Mouse (Mus musculus) liver, postnatal 0 days (tissue): ENCODE measurements around the gene Mrps12. TPM values are rescaled to one million over a fixed set of nuclear protein-coding genes. Genes with fewer than 3 reads are reported as not detected.

Experiments used
- ATAC-seq: fragments of 200-750 bp; cut with Nextera tagmentation; 2 replicates; pipeline ENCODE4 v1.8.0; 2017; ENCODE audit warnings: mild to moderate bottlenecking, moderate library complexity
- DNase-seq: peaks from one replicate; pipeline ENCODE4 v3.0.0-alpha.2; 2016
- H3K27ac ChIP-seq: fragments of 300-500 bp; sonication (generic); 2 replicates; pipeline ENCODE4 v1.5.1; 2014; ENCODE audit warnings: antibody characterized with exemption, moderate library complexity, mild to moderate bottlenecking, low read depth
- H3K27me3 ChIP-seq: fragments of 300-500 bp; sonication (generic); 2 replicates; pipeline ENCODE4 v1.6.1; 2014; ENCODE audit warnings: low read length, control low read depth, mixed read lengths; ENCODE audit not compliant: insufficient read depth
- H3K36me3 ChIP-seq: fragments of 300-500 bp; sonication (generic); replicated peaks from 2 replicates; pipeline ENCODE4 v1.6.1; 2014; ENCODE audit warnings: mild to moderate bottlenecking, control low read depth, low read length, moderate library complexity, mixed read lengths; ENCODE audit not compliant: insufficient read depth
- H3K4me1 ChIP-seq: fragments of 300-500 bp; sonication (generic); 2 replicates; pipeline ENCODE4 v1.6.1; 2014; ENCODE audit warnings: antibody characterized with exemption, mild to moderate bottlenecking, control low read depth; ENCODE audit not compliant: insufficient read depth
- H3K4me2 ChIP-seq: fragments of 300-500 bp; sonication (generic); 2 replicates; pipeline ENCODE4 v1.6.1; 2014; ENCODE audit warnings: low read depth, mild to moderate bottlenecking, low read length, moderate library complexity, mixed read lengths
- H3K4me3 ChIP-seq: fragments of 300-500 bp; sonication (generic); 2 replicates; pipeline ENCODE4 v1.5.1; 2014; ENCODE audit warnings: low read depth, low read length
- H3K9ac ChIP-seq: fragments of 300-500 bp; sonication (generic); replicated peaks from 2 replicates; pipeline ENCODE4 v1.6.1; 2014; ENCODE audit warnings: mild to moderate bottlenecking, moderate library complexity
- H3K9me3 ChIP-seq: fragments of 300-500 bp; sonication (generic); 2 replicates; pipeline ENCODE4 v1.6.1; 2016; ENCODE audit warnings: mild to moderate bottlenecking, control low read depth, low read length, mixed read lengths
- CTCF ChIP-seq: sonication (generic); IDR thresholded peaks from 2 replicates; pipeline ENCODE4 v1.5.1; 2016; ENCODE audit warnings: antibody characterized with exemption, low read depth
- EP300 ChIP-seq: IDR thresholded peaks from 2 replicates; pipeline ENCODE4 v1.6.1; 2016; ENCODE audit warnings: antibody characterized with exemption, low read depth, mild to moderate bottlenecking
- WGBS: fragments of 180-500 bp; shearing (Covaris S2); extraction: QIAGEN DNeasy Blood & Tissue Kit; methylation state at CpG from one replicate; pipeline ENCODE4 v1.1.7; 2014; ENCODE audit not compliant: insufficient replicate concordance; 5-methylcytosine and 5-hydroxymethylcytosine counted together
- polyA plus RNA-seq: library from polyadenylated mRNA; unstranded; fragments of >200 nt; fragmentation: Nextera tagmentation; extraction: Ambion mirVana; gene quantifications from 2 replicates; pipeline ENCODE4 v1.2.1, GENCODE M21; 2015

The Mrps12 gene
- polyA plus RNA-seq, 1 experiment from 2014 or later, result 77.2 TPM

DNA sequence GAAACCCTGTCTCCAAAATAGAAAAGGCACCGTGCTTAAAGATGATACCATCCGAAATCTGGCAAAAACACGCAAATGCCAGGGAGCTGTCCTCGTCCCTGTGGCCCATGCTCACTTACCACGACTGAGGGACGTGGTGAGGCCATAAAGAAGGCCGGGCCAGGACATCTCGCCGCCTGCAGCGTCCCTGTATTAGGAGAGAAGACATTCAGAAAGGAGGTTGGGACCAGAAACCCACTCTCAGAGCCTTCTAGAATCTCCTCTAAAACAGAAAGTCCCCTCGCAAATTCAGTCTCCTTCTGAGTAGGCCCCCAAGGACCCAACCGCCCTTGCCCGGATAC lies 282 bp downstream of the Mrps12 start:
- Histone ChIP-seq H3K27ac (peak overlapping the region; percentile 87), H3K4me2 (peak overlapping the region; percentile 89), H3K9ac (peak overlapping the region; percentile 90), H3K27me3 (no peaks in the 10 kb centered on the region), H3K4me3 (peak overlapping the region; percentile 72), H3K4me1 (peaks cover 16% of the 10 kb centered on the region), H3K9me3 (no peaks in the 10 kb centered on the region), H3K36me3 (peaks cover 7% of the 10 kb centered on the region)
- WGBS, result under 1% methylated on average over 11 of the region's 13 CpGs
- no peak for TF ChIP-seq CTCF
- TF ChIP-seq EP300, result no peak
- DNase-seq, result no peak
- ATAC-seq, result peak; percentile 16

DNA sequence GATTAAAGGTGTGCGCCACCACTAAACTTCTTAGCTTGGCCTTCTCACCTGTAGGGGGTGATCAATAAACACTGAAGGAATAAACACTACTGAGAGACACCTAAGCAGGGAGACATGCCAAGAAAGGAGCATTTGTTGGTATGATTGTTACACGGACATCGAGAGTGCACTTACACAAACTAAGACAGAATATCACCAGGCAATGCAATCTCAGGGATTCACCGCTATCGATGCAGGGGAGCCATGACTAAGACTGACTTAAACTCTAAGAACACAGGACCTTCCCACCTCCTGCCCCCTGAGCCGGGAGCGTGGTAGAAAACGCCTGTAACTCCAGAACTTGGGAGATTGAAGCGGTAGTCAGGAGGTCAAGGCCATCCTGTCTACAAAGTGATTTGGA lies 671 bp downstream of the Mrps12 start:
- Histone ChIP-seq H3K9me3 (no peaks in the 10 kb centered on the region), H3K4me2 (peak overlapping the region; percentile 89), H3K36me3 (peaks cover 3% of the 10 kb centered on the region), H3K4me1 (peaks cover 16% of the 10 kb centered on the region), H3K27me3 (no peaks in the 10 kb centered on the region), H3K9ac (peak overlapping the region; percentile 90), H3K4me3 (peak overlapping the region; percentile 72), H3K27ac (peak overlapping the region; percentile 87)
- DNase-seq (no peak), ATAC-seq (no peak)
- no peak for TF ChIP-seq CTCF
- no peak for TF ChIP-seq EP300
- WGBS, result 31% methylated on average over 9 of the region's 9 CpGs

DNA sequence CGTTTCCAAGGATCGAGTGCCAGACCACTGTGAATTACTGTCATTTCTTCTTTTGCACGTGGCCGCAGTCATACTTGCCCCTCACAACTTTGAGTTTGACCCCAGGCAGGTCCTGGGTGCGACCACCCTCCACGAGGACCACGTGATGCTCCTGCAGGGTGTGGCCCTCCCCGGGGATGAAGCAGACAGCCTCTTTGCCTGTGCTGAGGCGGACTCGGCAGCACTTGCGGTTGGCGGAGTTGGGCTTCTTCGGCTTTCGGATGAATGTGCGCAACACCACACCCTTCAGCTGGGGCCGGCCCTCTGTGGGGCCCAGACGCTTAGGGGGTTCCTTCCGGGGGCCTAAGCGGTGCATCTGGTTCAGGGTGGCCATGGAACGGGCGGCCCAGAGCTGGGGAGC lies 1.8 kb downstream of the Mrps12 start:
- H3K27ac ChIP-seq, result no peak overlapping the region
- no peaks in the 10 kb centered on the region for H3K27me3 ChIP-seq
- TF ChIP-seq EP300 (no peak), CTCF (no peak)
- no peak overlapping the region for H3K4me2 ChIP-seq
- no peaks in the 10 kb centered on the region for H3K9me3 ChIP-seq
- no peak overlapping the region for H3K9ac ChIP-seq
- ATAC-seq (no peak), DNase-seq (no peak)
- H3K4me1 ChIP-seq, result peaks cover 16% of the 10 kb centered on the region
- H3K36me3 ChIP-seq, result no peaks in the 10 kb centered on the region; the same call in 1 of the 2 replicates
- WGBS, result 90% methylated on average over 21 of the region's 21 CpGs
- H3K4me3 ChIP-seq, result no peak overlapping the region

DNA sequence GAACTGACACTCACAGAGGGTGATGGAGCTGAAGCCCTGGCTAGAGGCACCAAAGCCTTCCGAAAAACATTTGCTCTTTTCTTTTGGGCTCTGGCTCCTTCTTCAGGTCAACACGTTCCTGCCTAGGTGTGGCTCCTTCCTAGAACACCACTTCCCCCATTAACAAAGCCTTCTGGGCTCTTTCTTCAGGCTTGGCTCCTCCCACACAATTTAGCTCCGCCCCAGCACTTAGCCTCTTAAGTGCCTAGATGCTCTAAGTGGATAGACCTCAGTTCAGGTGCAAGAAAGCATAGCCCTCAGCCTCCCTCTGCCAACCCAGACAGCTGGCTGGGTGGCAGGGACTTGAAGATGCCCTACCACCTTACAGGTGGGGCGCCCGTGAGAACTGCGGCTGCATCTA lies 5.9 kb downstream of the Mrps12 start:
- no peak for TF ChIP-seq EP300
- TF ChIP-seq CTCF, result no peak
- Histone ChIP-seq H3K4me3 (no peak overlapping the region), H3K36me3 (no peaks in the 10 kb centered on the region; the same call in 1 of the 2 replicates), H3K27me3 (no peaks in the 10 kb centered on the region), H3K4me2 (no peak overlapping the region), H3K27ac (no peak overlapping the region), H3K9me3 (0 out of 2 replicates have a peak, but pooled peaks cover 4% of the 10 kb centered on the region), H3K4me1 (peaks cover 11% of the 10 kb centered on the region), H3K9ac (no peak overlapping the region)
- 79% methylated on average over 6 of the region's 6 CpGs for WGBS
- no peak for ATAC-seq
- no peak for DNase-seq

DNA sequence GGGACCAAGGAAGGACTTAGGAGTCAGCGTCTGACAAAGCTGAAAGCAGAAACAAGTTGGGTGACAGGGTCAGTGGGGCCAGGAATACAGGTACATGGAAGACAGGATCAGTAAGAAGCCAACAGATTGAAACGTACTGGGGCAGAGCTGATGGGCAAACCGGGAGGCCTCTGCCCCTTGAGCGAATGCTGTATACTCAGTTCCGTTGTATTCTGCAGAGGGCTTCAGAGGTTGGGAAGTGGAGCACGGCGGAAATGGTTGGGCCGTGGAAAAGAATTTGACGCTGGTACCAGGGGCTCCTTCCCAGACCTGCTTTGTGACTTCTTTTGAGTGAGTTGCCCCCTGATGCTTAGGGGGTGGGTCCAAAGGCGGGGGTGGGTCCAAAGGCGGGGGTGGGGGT lies 8.4 kb downstream of the Mrps12 start:
- Histone ChIP-seq H3K27ac (no peak overlapping the region), H3K9me3 (0 out of 2 replicates have a peak, but pooled peaks cover 4% of the 10 kb centered on the region), H3K36me3 (no peaks in the 10 kb centered on the region; the same call in 1 of the 2 replicates), H3K4me1 (peaks cover 10% of the 10 kb centered on the region), H3K4me2 (peak overlapping the region; percentile 77), H3K27me3 (no peaks in the 10 kb centered on the region), H3K9ac (peak overlapping the region; percentile 2; the same call in 1 of the 2 replicates), H3K4me3 (peak overlapping the region; percentile 37)
- no peak for TF ChIP-seq CTCF
- TF ChIP-seq EP300, result no peak
- 19% methylated on average over 11 of the region's 11 CpGs for WGBS
- DNase-seq, result no peak
- ATAC-seq, result peak; percentile 32

DNA sequence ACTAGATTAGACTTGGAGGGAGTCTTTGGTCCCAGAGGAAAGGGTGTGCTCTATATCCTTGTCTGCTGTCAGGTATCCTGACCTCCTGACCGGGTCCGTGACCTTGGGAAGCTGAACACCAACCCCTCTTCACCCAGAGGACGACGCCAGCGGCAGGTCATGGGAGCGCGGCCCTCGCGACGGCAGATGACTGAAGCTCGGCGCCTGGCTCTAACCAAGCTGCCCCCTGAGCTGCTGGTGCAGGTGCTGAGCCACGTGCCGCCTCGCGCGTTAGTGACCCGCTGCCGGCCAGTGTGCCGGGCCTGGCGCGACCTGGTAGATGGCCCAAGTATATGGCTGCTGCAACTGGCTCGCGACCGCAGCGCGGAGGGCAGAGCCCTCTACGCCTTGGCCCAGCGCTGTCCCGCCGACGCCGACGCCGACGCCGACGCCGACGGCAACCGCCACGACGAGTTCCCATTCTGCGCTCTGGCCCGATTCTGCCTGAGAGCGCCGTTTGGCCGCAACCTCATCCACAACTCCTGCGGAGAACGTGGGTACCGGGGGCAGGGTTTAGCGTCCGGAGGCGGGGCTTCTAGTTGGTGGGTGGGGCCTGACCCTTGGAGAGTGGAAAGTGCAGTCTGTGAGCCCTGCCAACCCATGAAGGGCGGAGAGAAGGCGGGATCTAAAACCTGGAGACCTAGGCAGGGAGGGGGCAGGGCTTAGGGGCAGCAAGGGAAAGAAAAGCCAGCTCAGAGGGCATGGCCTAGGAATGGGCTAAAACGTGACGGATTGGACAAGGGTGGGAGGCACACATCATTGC lies 9.1 kb downstream of the Mrps12 start:
- Histone ChIP-seq H3K4me3 (peak overlapping the region; percentile 37), H3K4me1 (peaks cover 10% of the 10 kb centered on the region), H3K9ac (peak overlapping the region; percentile 2; the same call in 1 of the 2 replicates), H3K4me2 (peak overlapping the region; percentile 77), H3K27me3 (no peaks in the 10 kb centered on the region), H3K9me3 (0 out of 2 replicates have a peak, but pooled peaks cover 4% of the 10 kb centered on the region), H3K36me3 (no peaks in the 10 kb centered on the region), H3K27ac (no peak overlapping the region)
- 5% methylated on average over 56 of the region's 58 CpGs for WGBS
- ATAC-seq (peak; percentile 92), DNase-seq (peak; percentile 86)
- TF ChIP-seq CTCF, result no peak
- no peak for TF ChIP-seq EP300
